Mouse (Mus musculus) limb, embryonic 13.5 days (tissue): ENCODE data around the gene Ell. TPM values are rescaled to one million over a fixed set of nuclear protein-coding genes. Genes with fewer than 3 reads are reported as not detected.
"Not testable (repeated sequence)": the region's sequence is repeated elsewhere in the genome, so short reads cannot be mapped to it uniquely, and the experiment has no call there.

ENCODE experiments used
- ATAC-seq: fragments of 200-750 bp; cut with Nextera tagmentation; 2 replicates; pipeline ENCODE4 v1.8.0; 2017; ENCODE audit warnings: low read depth, moderate number of reproducible peaks, moderate TSS enrichment; ENCODE audit not compliant: low FRiP score
- H3K27ac ChIP-seq: fragments of 300-500 bp; sonication (generic); 2 replicates; pipeline ENCODE4 v1.5.1; 2015; ENCODE audit warnings: inconsistent platforms, mild to moderate bottlenecking, moderate library complexity
- H3K27me3 ChIP-seq: fragments of 300-500 bp; sonication (generic); 2 replicates; pipeline ENCODE4 v1.6.1; 2015; ENCODE audit warnings: mild to moderate bottlenecking, inconsistent platforms
- H3K36me3 ChIP-seq: fragments of 300-500 bp; sonication (generic); 2 replicates; pipeline ENCODE4 v1.6.1; 2015; ENCODE audit warnings: inconsistent platforms, mild to moderate bottlenecking, moderate library complexity
- H3K4me1 ChIP-seq: fragments of 300-500 bp; sonication (generic); 2 replicates; pipeline ENCODE4 v1.6.1; 2015; ENCODE audit warnings: inconsistent platforms
- H3K4me2 ChIP-seq: fragments of 300-500 bp; sonication (generic); replicated peaks from 2 replicates; pipeline ENCODE4 v1.6.1; 2015; ENCODE audit warnings: inconsistent platforms, mild to moderate bottlenecking, moderate library complexity
- H3K4me3 ChIP-seq: fragments of 300-500 bp; sonication (generic); 2 replicates; pipeline ENCODE4 v1.5.1; 2015; ENCODE audit warnings: moderate library complexity, mild to moderate bottlenecking, inconsistent platforms
- H3K9ac ChIP-seq: fragments of 300-500 bp; sonication (generic); 2 replicates; pipeline ENCODE4 v1.6.1; 2015; ENCODE audit warnings: mild to moderate bottlenecking, inconsistent platforms
- H3K9me3 ChIP-seq: fragments of 300-500 bp; sonication (generic); 2 replicates; pipeline ENCODE4 v1.6.1; 2016; ENCODE audit warnings: inconsistent platforms
- WGBS: fragments of 180-500 bp; shearing (Covaris S2); methylation state at CpG from one replicate; pipeline ENCODE4 v1.1.7; 2015; 5-methylcytosine and 5-hydroxymethylcytosine counted together
- polyA plus RNA-seq: library from polyadenylated mRNA; unstranded; fragments of >200 nt; fragmentation: Nextera tagmentation; extraction: Ambion mirVana; gene quantifications from 2 replicates; pipeline ENCODE4 v1.2.1, GENCODE M21; 2015

Ell gene
- polyA plus RNA-seq, 1 experiment from 2014 or later = 20.9 TPM

GRCm38 (mm10) chr8:70584606-70585257 lies 45.5 kb downstream of the Ell start:
- Histone ChIP-seq H3K36me3 (peaks cover 97% of the 10 kb centered on the region), H3K4me1 (no peaks in the 10 kb centered on the region), H3K4me2 (no peak overlapping the region), H3K9me3 (no peaks in the 10 kb centered on the region), H3K4me3 (no peak overlapping the region), H3K9ac (no peak overlapping the region), H3K27me3 (no peaks in the 10 kb centered on the region), H3K27ac (no peak overlapping the region)
- WGBS = 88% methylated on average over 9 of the region's 9 CpGs
- no peak for ATAC-seq

- ATAC-seq = 0 out of 2 replicates have a peak, but pooled peaks have one; percentile 39
- H3K4me3 ChIP-seq = no peak overlapping the region
- no peak overlapping the region for H3K9ac ChIP-seq
- H3K27me3 ChIP-seq = no peaks in the 10 kb centered on the region
- no peaks in the 10 kb centered on the region for H3K9me3 ChIP-seq
- no peak overlapping the region for H3K4me2 ChIP-seq
- H3K27ac ChIP-seq = no peak overlapping the region
- H3K4me1 ChIP-seq = no peaks in the 10 kb centered on the region
- peaks cover 98% of the 10 kb centered on the region for H3K36me3 ChIP-seq
- WGBS = 46% methylated on average over 7 of the region's 7 CpGs
Measured at GRCm38 (mm10) chr8:70585258-70585652, 46.0 kb downstream of the Ell start.

- H3K9ac ChIP-seq, H3K4me2 ChIP-seq, ATAC-seq, H3K4me3 ChIP-seq, H3K9me3 ChIP-seq, H3K27ac ChIP-seq, H3K4me1 ChIP-seq, H3K27me3 ChIP-seq: not testable (repeated sequence)
- H3K36me3 ChIP-seq = peaks cover 93% of the 10 kb centered on the region
- WGBS = 92% methylated on average over 4 of the region's 4 CpGs
Measured at GRCm38 (mm10) chr8:70587955-70588354, 48.7 kb downstream of the Ell start.

- H3K9ac ChIP-seq = no peak overlapping the region
- H3K4me2 ChIP-seq = no peak overlapping the region
- no peak overlapping the region for H3K27ac ChIP-seq
- 86% methylated on average over 12 of the region's 12 CpGs for WGBS
- H3K9me3 ChIP-seq = no peaks in the 10 kb centered on the region
- no peak for ATAC-seq
- no peaks in the 10 kb centered on the region for H3K27me3 ChIP-seq
- peaks cover 70% of the 10 kb centered on the region for H3K36me3 ChIP-seq
- peaks cover 30% of the 10 kb centered on the region for H3K4me1 ChIP-seq
- 0 out of 2 replicates have a peak overlapping the region, but pooled peaks have one; percentile 1 for H3K4me3 ChIP-seq
Measured at GRCm38 (mm10) chr8:70591569-70591968, 52.3 kb downstream of the Ell start.

GRCm38 (mm10) chr8:70593173-70593572 lies 53.9 kb downstream of the Ell start:
- peaks cover 61% of the 10 kb centered on the region for H3K36me3 ChIP-seq

GRCm38 (mm10) chr8:70593961-70594609 lies 54.8 kb downstream of the Ell start, which contains the start of gene Isyna1:
TSS of gene Isyna1 (plus strand) at chr8:70594373.
- H3K27ac ChIP-seq = peak within 1 kb of the TSS; percentile 79
- no peaks in the 10 kb centered on the region for H3K27me3 ChIP-seq
- H3K9me3 ChIP-seq = no peaks in the 10 kb centered on the region
- H3K4me2 ChIP-seq = peak within 1 kb of the TSS; percentile 98
- ATAC-seq = peak; percentile 93
- H3K9ac ChIP-seq = peak within 1 kb of the TSS; percentile 78
- WGBS = 1% methylated on average over 40 of the region's 40 CpGs
- peak within 1 kb of the TSS; percentile 70 for H3K4me3 ChIP-seq
- H3K4me1 ChIP-seq = peaks cover 55% of the 10 kb centered on the region
- peaks cover 53% of the 10 kb centered on the region for H3K36me3 ChIP-seq

More at GRCm38 (mm10) chr8:70593173-70593572, 53.9 kb downstream of the Ell start:
- Histone ChIP-seq H3K4me3 (peak overlapping the region; percentile 70), H3K4me1 (peaks cover 46% of the 10 kb centered on the region), H3K9ac (peak overlapping the region; percentile 59; the same call in 1 of the 2 replicates), H3K27me3 (no peaks in the 10 kb centered on the region), H3K27ac (peak overlapping the region; percentile 79; the same call in 1 of the 2 replicates), H3K9me3 (no peaks in the 10 kb centered on the region), H3K4me2 (peak overlapping the region; percentile 98)
- ATAC-seq = no peak
- 54% methylated on average over 8 of the region's 8 CpGs for WGBS

GRCm38 (mm10) chr8:70594621-70595564 lies 55.6 kb downstream of the Ell start:
- Histone ChIP-seq H3K36me3 (peaks cover 50% of the 10 kb centered on the region), H3K4me2 (peak overlapping the region; percentile 98), H3K4me3 (peak overlapping the region; percentile 70), H3K4me1 (peaks cover 62% of the 10 kb centered on the region), H3K9me3 (no peaks in the 10 kb centered on the region), H3K27ac (peak overlapping the region; percentile 79), H3K9ac (peak overlapping the region; percentile 78), H3K27me3 (no peaks in the 10 kb centered on the region)
- peak; percentile 1; the same call in 1 of the 2 replicates for ATAC-seq
- 7% methylated on average over 82 of the region's 82 CpGs for WGBS

- ATAC-seq = no peak
- Histone ChIP-seq H3K27ac (no peak overlapping the region), H3K4me3 (peak overlapping the region; percentile 70; the same call in 1 of the 2 replicates), H3K4me2 (peak overlapping the region; percentile 98), H3K9me3 (no peaks in the 10 kb centered on the region), H3K4me1 (peaks cover 70% of the 10 kb centered on the region), H3K27me3 (no peaks in the 10 kb centered on the region), H3K9ac (no peak overlapping the region), H3K36me3 (peaks cover 46% of the 10 kb centered on the region)
- WGBS = 92% methylated on average over 12 of the region's 12 CpGs
Measured at GRCm38 (mm10) chr8:70595811-70596210, 56.6 kb downstream of the Ell start.

GRCm38 (mm10) chr8:70596216-70596615 lies 57.0 kb downstream of the Ell start:
- no peak overlapping the region for H3K4me3 ChIP-seq
- H3K27ac ChIP-seq = no peak overlapping the region
- ATAC-seq = no peak
- peak overlapping the region; percentile 98; the same call in 1 of the 2 replicates for H3K4me2 ChIP-seq
- H3K9me3 ChIP-seq = no peaks in the 10 kb centered on the region
- H3K27me3 ChIP-seq = no peaks in the 10 kb centered on the region
- WGBS = 93% methylated on average over 18 of the region's 18 CpGs
- peaks cover 43% of the 10 kb centered on the region for H3K36me3 ChIP-seq
- peaks cover 74% of the 10 kb centered on the region for H3K4me1 ChIP-seq
- no peak overlapping the region for H3K9ac ChIP-seq

- H3K4me2 ChIP-seq = peak overlapping the region; percentile 89
- no peak for ATAC-seq
Measured at GRCm38 (mm10) chr8:70596775-70597416, 57.6 kb downstream of the Ell start.

More at GRCm38 (mm10) chr8:70596775-70597416, 57.6 kb downstream of the Ell start:
- no peak overlapping the region for H3K27ac ChIP-seq
- H3K9me3 ChIP-seq = peaks cover 2% of the 10 kb centered on the region; the same call in 1 of the 2 replicates
- H3K4me1 ChIP-seq = peaks cover 80% of the 10 kb centered on the region
- peaks cover 38% of the 10 kb centered on the region for H3K36me3 ChIP-seq
- peak overlapping the region; percentile 57 for H3K4me3 ChIP-seq
- H3K9ac ChIP-seq = peak overlapping the region; percentile 35
- WGBS = 83% methylated on average over 17 of the region's 17 CpGs
- no peaks in the 10 kb centered on the region for H3K27me3 ChIP-seq
